Mouse (Mus musculus): Measurements from ENCODE around the gene Txlng. TPM values are rescaled to one million over a fixed set of nuclear protein-coding genes. Genes with fewer than 3 reads are reported as not detected.
A peak's percentile ranks its signal among the peaks of the same experiment; 100 is the strongest.

Gene Txlng
- polyA plus RNA-seq, 1 experiment from 2014 or later: 15.0 TPM

DNA sequence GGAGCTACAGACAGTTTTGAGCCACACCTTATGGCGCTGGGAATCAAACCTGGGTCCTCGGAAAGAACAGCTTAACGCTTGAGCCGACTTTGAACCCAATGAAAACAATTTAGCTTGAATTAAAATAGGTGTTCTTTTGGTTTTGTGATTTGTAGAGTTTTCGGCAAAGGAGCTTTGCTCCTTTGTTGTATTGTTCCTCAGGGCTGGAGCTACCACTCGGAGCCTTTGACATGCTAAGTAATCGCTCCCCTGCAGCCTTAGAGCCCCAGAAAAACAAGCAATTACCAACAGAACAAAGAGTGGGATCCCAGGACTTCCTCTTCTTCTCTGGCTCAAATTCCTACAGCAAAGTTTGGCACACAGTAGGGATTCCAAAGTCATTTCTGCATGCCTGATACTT, 73.2 kb downstream of the Txlng start:
- Histone ChIP-seq H3K9ac (replicated peaks) (no peak overlapping the region), H3K4me3 (no peak overlapping the region), H3K4me1 (peaks cover 8% of the 10 kb centered on the region), H3K36me3 (no peaks in the 10 kb centered on the region), H3K27ac (replicated peaks) (no peak overlapping the region), H3K9me3 (no peaks in the 10 kb centered on the region), H3K27me3 (no peaks in the 10 kb centered on the region), H3K4me2 (replicated peaks) (no peak overlapping the region)
- no peak for ATAC-seq (replicated peaks)
- WGBS: 35% methylated on average over 7 of the region's 7 CpGs

DNA sequence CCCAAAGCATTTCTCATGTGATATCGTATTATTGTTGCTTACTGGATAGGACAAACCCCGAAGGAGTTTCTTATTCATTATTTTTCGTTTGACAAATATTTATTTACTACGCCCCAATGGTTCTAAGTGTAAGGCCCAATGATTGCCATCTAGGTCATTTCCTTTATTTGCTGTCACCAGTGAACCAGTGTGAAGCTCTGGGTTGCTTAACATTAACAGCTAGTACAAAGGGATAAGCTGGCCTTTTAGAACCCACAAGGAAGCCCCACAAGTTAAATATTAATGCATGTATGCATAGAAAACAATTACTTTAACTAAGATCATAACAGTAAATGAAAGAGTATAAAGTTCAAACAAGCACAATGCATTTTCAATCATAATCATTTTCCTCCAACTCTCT, 74.9 kb downstream of the Txlng start:
- Histone ChIP-seq H3K9ac (replicated peaks) (no peak overlapping the region), H3K4me1 (peaks cover 5% of the 10 kb centered on the region), H3K36me3 (no peaks in the 10 kb centered on the region), H3K27ac (replicated peaks) (no peak overlapping the region), H3K4me3 (no peak overlapping the region), H3K9me3 (no peaks in the 10 kb centered on the region), H3K27me3 (no peaks in the 10 kb centered on the region), H3K4me2 (replicated peaks) (no peak overlapping the region)
- WGBS: 87% methylated on average over 4 of the region's 4 CpGs
- ATAC-seq (replicated peaks): no peak

- Histone ChIP-seq H3K36me3 (no peaks in the 10 kb centered on the region), H3K4me1 (no peaks in the 10 kb centered on the region), H3K9me3 (no peaks in the 10 kb centered on the region), H3K27me3 (no peaks in the 10 kb centered on the region), H3K4me3 (no peak overlapping the region), H3K4me2 (replicated peaks) (no peak overlapping the region), H3K27ac (replicated peaks) (no peak overlapping the region), H3K9ac (replicated peaks) (no peak overlapping the region)
- WGBS: 89% methylated on average over 2 of the region's 2 CpGs
- no peak for ATAC-seq (replicated peaks)
These were observed 76.8 kb downstream of the Txlng start for GRCm38 (mm10) chrX:162752418-162752817.

DNA sequence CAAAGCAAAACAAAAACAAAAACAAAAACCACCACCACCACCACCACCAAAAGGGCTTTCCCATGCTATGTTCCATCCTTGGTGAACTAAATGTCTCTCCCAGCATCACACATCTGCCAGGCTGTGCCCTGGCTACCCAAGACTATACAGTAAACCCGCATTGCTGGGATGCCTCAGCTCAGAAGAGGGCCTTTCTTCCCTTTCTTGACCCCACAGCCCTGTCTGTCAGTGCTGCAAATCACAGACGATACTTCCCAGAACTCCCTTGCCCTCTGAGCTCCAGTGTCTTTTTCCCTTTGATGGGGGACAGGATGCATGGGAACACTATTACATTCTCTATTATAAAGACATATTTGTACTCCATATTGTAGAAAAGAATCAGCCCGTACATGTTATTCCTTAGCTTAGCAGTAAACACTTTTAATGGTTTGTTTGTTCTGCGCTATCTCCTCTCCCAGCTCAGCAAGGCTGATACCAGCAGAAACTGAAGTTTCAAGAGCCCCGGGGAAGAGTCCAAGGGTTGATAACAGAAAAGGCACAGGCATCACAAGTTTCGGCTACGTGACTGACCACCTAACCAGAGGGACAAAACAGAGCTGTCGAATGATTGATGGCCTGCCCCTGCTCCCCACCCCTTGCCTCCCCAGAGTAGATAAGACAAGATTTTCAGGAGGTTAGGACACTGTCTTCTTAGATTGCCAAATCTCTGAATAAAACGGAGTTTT, 80.4 kb downstream of the Txlng start:
- 60% methylated on average over 9 of the region's 9 CpGs for WGBS
- H3K9ac ChIP-seq (replicated peaks): no peak overlapping the region
- H3K36me3 ChIP-seq: no peaks in the 10 kb centered on the region
- H3K9me3 ChIP-seq: no peaks in the 10 kb centered on the region
- no peak overlapping the region for H3K4me3 ChIP-seq
- no peaks in the 10 kb centered on the region for H3K27me3 ChIP-seq
- H3K4me1 ChIP-seq: no peaks in the 10 kb centered on the region
- no peak for ATAC-seq (replicated peaks)
- no peak overlapping the region for H3K4me2 ChIP-seq (replicated peaks)
- no peak overlapping the region for H3K27ac ChIP-seq (replicated peaks)

DNA sequence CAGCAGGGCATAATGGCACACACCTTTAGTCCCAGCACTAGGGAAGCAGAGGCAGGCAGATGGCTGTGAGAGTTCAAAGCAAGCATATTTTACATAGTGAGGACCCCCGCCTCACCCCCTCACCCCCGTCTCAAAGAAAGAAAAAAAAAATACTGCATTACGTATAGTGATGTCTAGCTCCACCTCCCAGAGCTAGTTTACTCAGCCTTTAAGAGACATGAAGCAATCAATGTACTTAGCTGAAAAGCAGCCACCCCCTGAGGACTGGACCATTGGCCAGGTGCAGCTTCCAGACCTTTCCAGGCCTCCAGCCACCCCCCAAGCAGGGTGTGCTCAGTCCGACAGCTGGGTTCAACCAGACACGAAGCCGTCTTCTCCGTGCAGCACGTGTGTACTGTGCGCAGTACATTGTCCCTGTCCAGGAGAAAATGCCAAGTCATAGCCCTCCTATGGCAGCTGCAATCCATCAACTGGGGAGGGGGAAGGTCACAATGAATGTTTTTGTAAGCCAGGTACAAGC, 93.1 kb downstream of the Txlng start:
- no peaks in the 10 kb centered on the region for H3K27me3 ChIP-seq
- peak; percentile 58 for ATAC-seq (replicated peaks)
- H3K27ac ChIP-seq (replicated peaks): peak overlapping the region; percentile 92
- WGBS: 47% methylated on average over 9 of the region's 9 CpGs
- no peaks in the 10 kb centered on the region for H3K4me1 ChIP-seq
- H3K9ac ChIP-seq (replicated peaks): peak overlapping the region; percentile 45
- H3K9me3 ChIP-seq: no peaks in the 10 kb centered on the region
- no peaks in the 10 kb centered on the region for H3K36me3 ChIP-seq
- H3K4me3 ChIP-seq: peak overlapping the region; percentile 49
- H3K4me2 ChIP-seq (replicated peaks): peak overlapping the region; percentile 50

GRCm38 (mm10) chrX:162734997-162735929, 94.0 kb downstream of the Txlng start:
- H3K4me3 ChIP-seq: peak overlapping the region; percentile 49
- H3K4me1 ChIP-seq: no peaks in the 10 kb centered on the region
- peak overlapping the region; percentile 45 for H3K9ac ChIP-seq (replicated peaks)
- 22% methylated on average over 25 of the region's 25 CpGs for WGBS
- ATAC-seq (replicated peaks): peak; percentile 94
- H3K4me2 ChIP-seq (replicated peaks): peak overlapping the region; percentile 50
- H3K27me3 ChIP-seq: no peaks in the 10 kb centered on the region
- no peaks in the 10 kb centered on the region for H3K36me3 ChIP-seq
- peak overlapping the region; percentile 92 for H3K27ac ChIP-seq (replicated peaks)
- H3K9me3 ChIP-seq: no peaks in the 10 kb centered on the region

DNA sequence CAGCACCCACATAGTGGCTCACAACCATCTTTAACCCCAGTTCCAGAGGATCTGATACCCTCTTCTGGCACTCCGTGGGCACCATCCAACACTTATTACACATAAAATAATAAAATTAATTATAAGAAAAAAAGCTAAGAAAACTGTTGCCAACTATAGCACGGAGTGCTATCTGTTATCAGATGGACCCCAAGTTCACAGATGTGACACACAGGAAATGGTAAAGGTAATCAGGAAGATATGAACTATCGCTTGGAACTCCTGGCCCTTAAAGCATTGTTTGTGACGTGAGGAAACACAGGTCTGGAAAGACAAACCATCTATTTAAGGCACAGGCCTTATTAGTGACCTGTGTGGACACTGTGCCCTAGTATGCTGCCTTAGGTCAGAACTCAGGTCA, 99.2 kb downstream of the Txlng start:
- Histone ChIP-seq H3K9ac (replicated peaks) (no peak overlapping the region), H3K36me3 (no peaks in the 10 kb centered on the region), H3K27ac (replicated peaks) (no peak overlapping the region), H3K9me3 (no peaks in the 10 kb centered on the region), H3K4me2 (replicated peaks) (no peak overlapping the region), H3K4me1 (no peaks in the 10 kb centered on the region), H3K27me3 (no peaks in the 10 kb centered on the region), H3K4me3 (no peak overlapping the region)
- no peak for ATAC-seq (replicated peaks)
- 84% methylated on average over 4 of the region's 4 CpGs for WGBS

MicroRNA genes within 50 kb of the gene (microRNA counts, 519-probe panel; counts per million panel counts)
- 2,384 counts per million, percentile 48 among the panel's probes with 10 or more counts for microRNA mmu-miR-3473

Small RNA genes within 50 kb of the gene (microRNA-seq; reads per million reads assigned to microRNA genes)
- gene Mir3473a: not detected

Other genes starting within 250 kb of the Txlng start
- 3.9 and 4.3 TPM in 2 replicates for gene Reps2, start 185.8 kb downstream of the Txlng start, polyA plus RNA-seq (2015; fragmentation: Nextera tagmentation; extraction: Ambion mirVana)
- gene Rbbp7, start 69.1 kb downstream of the Txlng start, polyA plus RNA-seq (2015; fragmentation: Nextera tagmentation; extraction: Ambion mirVana): 229 and 233 TPM in 2 replicates
- gene Syap1, start 59.0 kb upstream of the Txlng start, polyA plus RNA-seq (2015; fragmentation: Nextera tagmentation; extraction: Ambion mirVana): 30.1 and 31.2 TPM in 2 replicates
- gene Ctps2, start 71.8 kb upstream of the Txlng start, polyA plus RNA-seq (2015; fragmentation: Nextera tagmentation; extraction: Ambion mirVana): 89.1 and 98.7 TPM in 2 replicates
- gene S100g, start 135.1 kb upstream of the Txlng start, polyA plus RNA-seq (2015; fragmentation: Nextera tagmentation; extraction: Ambion mirVana): 0.53 TPM in 1 of 2 replicates, not detected in the other